Mouse (Mus musculus) adrenal gland, postnatal 36 days (tissue): ENCODE measurements around the gene Ywhaq. TPM values are rescaled to one million over a fixed set of nuclear protein-coding genes. Genes with fewer than 3 reads are reported as not detected.
"Not testable (repeated sequence)": the region's sequence is repeated elsewhere in the genome, so short reads cannot be mapped to it uniquely, and the experiment has no call there.

ENCODE experiments used
- DNase-seq, 2 experiments: peaks; one replicate each; pipeline ENCODE4 v3.0.0; 2021; ENCODE audit warnings: mixed read lengths in 1 of 2
- total RNA-seq, 2 experiments: library from RNA; stranded (reverse); gene quantifications; 2 replicates each; pipeline ENCODE4 v1.2.3; 2021

Ywhaq gene
- total RNA-seq, 2 experiments from 2014 or later: 285 to 364 TPM

DNA sequence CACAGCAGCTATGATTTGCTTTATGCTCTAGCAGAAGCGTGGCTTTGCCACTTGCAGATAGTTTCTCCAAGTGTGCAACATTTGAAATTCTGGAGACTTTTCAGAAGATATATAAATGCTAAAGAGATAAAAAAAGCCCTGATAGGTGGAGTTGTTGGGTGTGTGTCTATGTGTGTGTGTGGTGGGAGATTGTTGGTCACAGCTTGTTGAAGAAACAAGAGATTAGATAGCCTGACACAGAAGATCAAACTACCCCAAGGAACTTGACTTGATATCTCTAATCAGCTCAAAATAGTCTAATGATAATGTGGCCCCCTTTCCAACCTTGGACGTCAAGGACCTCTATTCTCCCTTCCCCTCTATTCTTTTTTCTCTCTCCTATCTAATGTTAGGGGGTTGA is 6.8 kb downstream of the Ywhaq start:
- no peak for DNase-seq

DNA sequence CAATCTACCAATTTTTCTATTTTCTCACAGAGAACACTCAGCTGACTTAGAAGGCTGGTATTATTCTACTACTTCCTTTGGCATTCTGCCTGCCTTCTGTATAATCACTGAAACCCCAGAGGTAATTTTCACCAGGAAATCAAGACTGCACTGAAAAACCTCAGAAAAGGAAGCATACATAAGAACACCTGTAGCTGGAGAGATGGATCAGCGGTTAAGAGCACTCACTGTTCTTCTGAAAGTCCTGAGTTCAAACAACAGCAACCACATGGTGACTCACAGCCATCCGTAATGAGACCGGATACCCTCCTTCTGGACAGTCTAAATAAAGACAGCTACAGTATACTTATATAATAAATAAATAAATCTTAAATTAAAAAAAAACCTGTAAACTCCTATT is 7.8 kb downstream of the Ywhaq start:
- DNase-seq: no peak

DNA sequence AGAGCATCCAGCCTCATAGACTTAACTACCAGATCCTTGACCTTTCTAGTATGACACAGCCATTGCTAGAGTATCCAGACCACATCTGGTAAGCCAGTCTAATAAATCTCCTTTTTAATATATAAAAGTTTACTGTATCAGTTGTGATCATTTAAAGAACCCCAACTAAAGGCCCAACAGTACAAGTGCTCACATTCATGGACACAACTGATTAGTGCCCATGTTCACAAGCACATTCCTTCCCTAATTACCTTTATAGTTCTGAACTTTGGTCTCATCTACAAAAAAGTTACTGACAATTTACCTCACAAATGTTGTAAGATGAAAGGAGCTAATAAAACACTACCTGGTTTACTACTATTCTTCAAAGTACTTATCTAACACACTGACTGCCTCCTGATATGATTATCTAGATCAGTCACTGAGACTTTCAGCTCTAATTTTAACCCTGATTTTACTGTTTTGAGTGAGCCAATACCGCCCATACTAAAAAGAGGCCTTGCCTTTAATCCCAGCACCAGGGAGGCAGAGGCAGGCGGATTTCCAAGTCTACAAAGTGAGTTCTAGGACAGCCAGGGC is 8.6 kb downstream of the Ywhaq start:
- DNase-seq: no peak

DNA sequence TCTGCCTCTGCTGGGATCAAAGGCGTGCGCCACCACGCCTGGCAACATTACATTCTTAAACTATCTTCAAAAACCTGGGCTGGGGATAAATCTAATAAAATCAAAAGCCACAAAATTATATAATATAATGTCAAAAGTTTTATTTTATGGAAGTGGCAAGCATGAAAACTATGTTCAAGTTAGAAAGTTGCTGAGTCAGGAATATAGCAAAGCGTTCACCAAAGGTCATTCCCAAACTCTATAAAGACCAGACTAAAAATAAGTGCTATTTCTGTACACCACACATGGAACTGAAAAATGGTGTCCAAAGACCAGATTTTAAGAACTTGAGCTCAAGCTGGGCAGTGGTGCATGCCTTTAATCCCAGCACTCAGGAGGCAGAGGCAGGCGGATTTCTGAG is 14.7 kb downstream of the Ywhaq start:
- DNase-seq: no peak

DNA sequence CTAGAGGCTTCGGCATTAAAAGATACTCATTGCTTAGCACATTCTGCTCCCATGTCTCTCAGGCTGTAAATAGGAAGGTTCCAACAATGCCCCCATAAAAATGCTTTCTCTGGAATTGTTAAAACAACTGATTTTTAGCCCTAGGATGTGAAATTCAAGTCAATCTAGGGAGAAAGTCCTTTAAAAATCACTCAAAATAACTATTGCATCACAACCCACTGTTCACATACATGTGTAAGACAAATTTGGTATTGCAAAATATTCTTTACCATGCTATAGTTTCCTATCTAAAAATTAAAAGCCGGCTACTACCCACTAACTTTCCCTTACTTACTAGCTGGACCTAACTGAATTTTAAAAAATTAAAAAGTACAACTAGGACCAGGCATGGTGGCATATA is 31.2 kb downstream of the Ywhaq start:
- DNase-seq: no peak

DNA sequence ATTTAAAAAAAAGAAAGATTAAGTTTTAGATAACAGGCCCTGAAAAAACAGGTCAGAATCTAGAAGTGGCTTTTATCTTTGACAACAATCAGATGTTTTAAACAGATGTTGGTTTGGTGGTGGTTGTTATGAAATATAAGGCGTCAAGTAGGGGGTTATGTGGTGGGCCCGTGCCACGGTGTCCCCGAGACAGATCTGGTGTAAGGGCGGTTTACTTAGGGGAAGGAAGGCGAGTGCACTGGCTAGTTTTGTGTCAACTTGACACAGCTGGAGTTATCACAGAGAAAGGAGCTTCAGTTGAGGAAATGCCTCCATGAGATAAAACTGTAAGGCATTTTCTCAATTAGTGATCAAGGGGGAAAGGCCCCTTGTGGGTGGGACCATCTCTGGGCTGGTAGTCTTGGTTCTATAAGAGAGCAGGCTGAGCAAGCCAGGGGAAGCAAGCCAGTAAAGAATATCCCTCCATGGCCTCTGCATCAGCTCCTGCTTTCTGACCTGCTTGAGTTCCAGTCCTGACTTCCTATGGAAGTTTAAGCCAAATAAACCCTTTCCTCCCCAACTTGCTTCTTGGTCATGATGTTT is 38.6 kb downstream of the Ywhaq start:
- DNase-seq: not testable (repeated sequence)

DNA sequence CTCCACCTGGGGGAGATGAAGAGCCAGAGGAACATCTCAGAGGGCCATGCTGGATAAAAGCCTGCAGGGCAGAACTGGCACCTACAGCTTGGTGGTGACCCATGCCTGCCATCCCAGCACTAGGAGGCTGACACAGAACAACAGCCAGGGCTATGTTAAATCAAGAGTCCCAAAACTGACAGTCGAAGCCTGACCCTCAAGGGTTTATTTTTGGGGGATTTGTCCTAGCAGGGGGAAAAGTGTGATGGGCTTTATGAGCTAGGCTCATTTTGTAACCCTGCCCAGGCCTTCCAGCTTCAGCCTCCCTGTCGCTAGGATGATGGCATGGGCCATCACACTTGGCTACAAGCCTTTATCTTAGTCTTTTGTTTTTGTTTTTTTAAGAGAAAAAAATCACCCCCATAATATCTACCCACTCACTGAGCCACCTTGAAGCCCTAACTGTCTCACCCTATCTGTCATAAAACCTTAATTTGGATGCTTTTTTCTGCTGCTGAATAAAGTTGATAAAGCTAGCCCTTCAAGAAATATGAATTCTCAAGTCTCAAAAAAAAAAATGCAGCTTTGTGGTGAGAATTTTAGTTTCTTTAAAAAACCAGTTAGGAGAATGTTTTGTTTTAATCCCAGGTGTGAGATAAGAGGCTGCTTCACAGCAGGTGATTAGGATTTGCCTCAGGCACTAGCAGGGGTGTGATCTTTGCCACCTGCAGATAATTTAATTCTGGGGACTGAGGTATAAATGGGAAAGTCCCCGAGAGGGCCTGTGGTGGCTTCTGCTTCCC is 41.9 kb downstream of the Ywhaq start:
- DNase-seq: no peak

DNA sequence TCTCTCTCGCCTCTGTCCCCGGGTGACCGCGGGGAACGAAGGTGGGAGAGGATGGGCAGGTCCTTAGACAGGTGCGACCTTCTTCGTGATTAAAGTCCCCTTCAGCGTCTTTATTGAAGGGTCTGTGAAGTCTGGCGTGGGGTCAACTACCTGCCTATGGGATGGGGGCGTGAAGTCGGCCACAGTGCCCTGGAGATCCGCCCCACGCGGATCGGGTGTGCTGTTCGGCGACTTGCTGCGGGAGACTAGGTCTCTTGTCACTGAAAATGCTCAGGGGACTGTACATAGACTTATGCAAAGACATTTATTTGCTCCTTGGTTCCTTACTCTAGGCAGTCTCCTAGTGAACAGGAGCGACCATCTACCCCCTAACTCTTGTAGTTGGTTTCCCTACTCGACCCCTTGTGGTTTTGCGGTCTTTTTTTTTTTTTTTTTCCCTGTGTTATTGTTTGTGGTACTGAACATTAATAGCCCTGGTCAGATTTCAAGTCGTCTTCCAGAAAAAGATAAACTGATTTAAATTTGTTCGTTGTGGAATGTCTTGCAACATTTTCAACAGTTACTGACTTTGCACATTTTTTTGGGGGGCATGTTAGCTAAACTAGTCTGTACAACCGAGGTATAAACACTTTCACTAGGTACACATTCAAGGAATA is 43.5 kb downstream of the Ywhaq start:
- no peak for DNase-seq

DNA sequence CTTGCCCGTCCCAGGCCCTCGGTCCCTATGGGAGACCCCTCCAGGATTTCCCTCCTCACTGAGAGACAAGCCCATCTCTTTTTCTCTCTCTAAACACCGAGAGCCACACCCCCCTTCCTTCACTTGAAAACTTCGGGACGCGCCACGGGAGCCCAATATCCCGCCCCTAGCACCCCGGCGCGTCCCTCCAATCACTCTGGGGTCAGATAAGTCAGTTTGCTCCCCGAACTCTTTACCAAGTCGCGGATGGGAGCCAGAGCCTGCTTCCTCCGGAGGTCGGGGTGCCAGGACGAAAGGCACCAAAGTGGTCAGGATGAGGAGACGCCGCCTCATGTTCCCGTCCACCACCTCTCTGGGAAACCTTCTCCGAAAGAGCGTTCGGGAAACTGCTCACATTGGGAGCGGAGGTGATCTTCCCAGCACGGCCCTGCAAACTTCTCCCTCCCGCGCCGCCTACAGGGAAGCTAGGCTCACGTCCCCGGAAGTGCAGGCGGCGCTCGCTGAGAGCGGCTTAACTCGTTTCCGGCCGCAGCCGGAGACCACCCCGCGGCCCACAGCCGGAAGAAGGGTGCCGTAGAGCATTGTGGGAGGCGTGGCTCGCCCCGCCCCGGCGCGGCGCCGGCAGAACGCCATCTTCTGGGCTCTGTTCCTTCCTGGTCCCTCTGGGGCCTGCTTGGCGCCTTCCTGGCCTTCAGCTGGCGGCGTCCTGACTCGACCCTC is 44.2 kb downstream of the Ywhaq start, which contains the start of gene Adam17:
Adam17 (minus strand) TSS at position 533 of the 720 bp plus-strand sequence.
- DNase-seq: peak; percentile 97 to 98

DNA sequence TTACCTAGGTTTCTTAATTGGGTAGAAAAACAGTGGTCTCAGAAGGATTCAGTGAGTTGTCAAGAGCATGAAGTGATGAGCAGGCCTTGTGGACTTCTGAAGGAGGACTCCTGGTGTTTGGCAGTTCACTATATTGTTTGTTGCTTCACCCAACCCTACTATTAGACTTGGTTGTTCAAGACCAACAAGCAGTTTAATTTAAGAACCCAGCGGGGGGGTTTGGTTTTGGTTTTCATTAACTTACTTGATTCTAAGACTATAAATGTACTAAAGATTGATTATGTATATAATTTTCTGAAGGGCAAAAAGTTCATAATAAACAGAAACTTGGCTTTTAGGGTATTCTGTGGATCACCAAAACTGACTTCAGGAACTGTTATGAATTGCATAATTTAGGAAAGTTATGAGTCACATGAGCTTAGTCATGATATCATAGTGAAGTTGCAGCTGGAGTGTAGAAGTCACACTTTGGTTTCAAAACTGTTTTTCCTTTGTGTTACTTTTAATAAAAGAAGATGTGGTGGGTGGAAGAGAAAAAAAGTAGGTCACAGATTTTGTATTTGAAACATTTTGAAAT is 47.3 kb downstream of the Ywhaq start:
- no peak for DNase-seq

DNA sequence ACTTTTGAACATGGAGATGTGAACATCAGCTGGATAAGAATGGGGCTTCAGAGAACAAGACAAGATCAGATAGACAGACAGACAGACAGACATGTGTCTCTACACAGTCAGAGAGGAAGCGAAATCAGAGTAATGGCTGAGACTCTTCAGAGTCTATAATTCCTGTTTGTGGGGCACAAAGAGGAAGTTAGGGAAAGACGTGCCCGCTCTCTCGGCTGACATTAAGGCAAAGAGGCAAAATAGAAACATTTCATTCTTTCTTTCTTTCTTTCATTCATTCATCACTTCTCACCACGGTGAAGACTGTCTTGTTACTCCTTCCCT is 48.4 kb downstream of the Ywhaq start:
- DNase-seq: no peak

DNA sequence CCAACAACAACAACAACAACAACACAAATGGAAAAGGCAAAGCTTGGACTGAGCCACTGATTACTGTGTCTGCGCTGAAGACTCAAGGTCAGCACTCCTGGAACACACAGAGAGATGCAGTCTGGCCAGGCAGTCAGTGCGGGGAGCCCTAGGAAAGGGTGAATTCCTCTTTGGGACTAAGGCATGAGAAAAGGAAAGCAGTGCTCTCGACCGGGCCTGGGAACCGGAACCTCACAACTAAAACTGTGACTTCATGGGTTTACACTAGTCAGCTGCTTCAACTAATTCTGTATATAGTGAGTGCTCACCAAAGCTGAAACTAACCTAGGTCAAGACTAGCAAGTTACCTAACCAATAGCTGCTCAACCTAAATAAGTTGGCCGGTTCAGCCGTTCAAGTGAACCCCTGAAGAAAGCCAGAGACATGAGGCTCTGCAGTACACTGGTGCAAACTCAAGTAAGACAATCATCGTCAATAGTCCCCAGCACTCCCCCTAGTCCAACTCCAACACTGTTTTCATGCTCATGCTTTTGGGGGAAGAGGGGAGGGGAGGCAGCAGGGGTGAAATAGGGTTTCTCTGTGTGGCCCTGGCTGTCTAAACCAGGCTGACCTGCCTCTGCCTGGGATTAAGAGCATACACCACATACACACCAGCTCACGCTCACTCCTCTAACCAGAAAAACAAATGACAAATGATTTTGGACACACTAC is 48.9 kb downstream of the Ywhaq start:
- peak; percentile 37 to 51 for DNase-seq

DNA sequence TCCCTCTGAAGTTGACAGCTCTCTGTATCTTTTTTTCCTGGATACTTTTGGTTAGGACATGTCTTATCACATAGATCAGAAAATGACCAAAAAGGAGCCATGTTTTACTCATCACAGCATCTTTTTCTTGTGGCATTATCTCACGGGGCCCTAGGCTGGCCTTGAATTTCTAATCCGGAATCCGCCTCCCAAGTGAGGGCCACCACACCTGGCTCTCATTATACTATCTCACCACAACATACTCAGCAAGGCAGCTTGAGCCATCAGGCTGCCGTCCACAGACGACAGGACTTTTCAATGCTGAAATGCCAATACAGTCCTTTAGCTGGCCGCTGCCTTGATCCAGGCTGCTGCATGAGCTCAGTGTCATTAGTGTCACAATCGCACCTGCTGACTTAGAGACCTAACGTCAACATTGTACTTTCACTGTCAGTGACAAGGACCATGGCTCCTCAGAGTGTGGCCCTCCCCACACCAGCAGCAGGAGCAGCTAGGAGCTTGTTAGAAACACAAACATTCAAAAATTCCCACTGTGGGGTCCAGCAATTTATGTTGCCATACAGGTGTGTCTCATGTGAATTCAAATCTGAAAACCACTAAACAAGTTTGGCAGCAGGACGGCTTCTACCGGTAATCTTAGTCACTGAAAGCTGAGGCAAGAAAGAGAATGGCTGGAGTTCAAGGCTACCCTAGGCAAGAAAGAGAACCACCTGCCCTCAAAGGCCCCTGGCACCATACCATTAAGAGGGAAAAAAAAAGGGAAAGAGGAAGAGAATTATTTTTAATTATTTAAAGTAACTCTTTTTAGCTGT is 52.6 kb downstream of the Ywhaq start:
- DNase-seq: no peak

DNA sequence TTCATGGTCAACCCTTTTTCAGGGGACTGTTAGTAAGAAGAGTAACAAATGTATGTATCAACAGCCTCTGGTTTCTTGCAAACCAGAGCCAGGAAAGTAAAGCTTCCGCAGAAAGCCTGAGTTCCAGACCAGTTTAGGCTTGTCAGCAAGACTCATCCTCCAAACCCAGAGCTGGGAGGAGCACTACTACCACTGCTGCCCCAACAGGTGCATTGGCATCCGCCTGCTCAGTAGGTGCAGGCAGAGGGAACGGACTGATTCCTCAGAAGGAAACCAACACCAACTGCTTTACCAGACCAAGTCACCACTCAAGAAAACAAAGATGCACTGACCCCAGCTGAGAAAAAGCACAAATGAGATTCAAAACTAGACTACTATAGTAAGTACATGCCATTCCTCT is 54.2 kb downstream of the Ywhaq start:
- no peak for DNase-seq

DNA sequence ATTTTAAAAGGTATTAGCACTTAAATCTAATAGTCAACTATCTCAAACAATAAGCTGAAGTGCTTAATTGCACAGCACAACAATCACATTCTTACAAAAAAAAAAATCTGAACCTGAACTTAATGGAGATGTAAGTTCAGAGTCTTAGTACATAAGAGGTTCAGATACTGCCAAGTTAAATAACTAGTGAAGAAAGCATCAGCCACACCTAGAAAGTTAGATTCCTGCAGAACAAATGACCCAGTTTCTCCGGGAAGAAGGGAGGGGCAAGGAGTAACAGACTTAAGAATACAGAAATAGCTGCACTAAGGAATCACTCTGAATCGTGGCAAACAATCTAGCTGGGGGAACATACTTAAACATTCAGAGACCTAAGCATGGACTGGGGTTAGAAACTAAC is 54.8 kb downstream of the Ywhaq start:
- no peak for DNase-seq

DNA sequence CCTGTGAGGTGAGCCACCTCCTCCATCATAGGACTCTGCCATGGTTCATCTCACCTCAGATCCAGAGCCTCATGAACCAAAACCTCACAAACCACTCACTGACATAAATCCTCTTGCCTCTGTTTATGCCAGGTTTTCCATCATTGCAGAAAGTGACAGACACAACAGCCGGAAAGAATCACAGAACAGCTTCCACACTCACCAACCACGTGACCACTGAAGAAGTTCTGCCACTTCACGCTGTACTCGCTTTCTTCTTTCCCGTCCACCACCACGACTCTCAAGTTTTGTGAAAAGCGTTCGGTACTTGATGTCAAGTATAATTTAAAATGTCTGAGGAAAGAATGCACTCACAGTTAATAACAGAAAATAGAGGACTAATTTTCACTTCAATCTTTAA is 63.8 kb downstream of the Ywhaq start:
- DNase-seq: no peak

DNA sequence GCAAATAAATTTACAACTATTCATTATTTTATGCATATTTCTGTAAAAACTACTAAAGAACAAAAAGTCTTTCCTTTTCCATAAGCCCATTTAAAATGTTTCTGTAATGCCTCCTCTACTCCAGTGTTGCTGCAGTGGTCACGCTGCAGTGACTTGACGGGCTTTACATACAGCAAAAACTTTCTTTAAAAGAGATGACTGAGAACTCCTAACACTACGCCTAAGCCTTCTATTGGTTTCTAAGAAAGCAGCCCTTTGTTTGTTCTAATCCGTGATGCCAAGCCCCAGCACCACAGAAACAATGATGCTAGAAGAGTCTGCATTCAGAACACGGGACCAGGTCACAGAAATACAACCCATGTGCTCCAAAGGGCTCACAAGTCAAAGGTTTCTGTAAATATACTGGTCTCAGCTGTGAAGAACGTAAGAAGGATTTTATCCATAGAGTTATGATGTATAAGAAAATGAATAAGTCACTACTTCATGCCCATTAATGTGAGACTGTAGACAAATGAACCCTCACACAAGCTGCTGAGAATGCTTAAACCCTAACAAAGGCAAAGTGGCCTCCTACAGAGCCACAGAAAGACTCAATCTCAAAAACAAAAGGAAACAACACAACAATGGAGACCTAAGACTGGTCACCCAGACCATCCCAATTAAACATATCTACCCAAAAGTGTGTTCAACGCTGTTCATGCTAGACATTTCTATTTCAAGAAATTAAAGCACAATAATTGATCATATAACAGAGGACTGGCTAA is 67.1 kb downstream of the Ywhaq start:
- no peak for DNase-seq

DNA sequence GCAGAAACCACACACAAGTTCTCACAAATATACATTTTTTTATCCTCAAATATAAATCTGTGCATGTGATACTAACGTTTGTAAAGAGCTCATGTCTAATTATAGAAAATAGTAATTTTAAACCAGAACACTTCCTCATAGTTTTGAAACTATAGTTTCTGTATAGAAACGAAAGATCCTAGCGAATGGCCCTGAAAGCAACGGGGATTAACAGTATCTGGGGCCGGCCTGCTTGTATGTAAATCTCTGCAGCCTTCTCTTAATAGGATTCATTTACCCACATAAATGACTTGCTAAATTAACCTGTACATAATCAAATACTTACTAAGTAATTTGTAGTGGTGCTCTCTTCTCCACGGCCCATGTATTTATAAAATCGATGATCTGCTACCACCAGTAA is 70.5 kb downstream of the Ywhaq start:
- no peak for DNase-seq

DNA sequence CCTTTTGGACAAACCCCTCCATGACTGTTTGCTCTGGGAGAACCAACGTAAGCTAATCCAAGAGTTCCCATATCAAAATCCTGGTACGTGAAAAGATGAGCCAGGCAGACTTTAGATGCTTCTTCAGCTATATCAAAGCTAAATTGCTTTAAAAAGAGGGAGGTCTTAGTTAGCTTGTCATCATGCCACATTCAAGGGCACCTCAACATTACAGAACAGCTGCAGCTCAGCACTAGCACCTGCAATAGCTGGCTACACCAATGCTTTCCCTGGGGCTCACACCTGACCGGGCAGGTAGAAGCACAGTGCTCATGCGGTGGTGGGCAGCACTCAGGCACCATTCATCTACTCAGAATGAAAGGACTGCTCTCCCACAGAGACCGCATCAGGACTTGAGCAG is 76.8 kb downstream of the Ywhaq start:
- DNase-seq: no peak
